Comparison of ENCODE assay signal across 24 mouse cellular contexts in genomic region chr4:152990266-152990665, GRCm38 (mm10).
"Had no signal": no experiment of that assay in that cellular context is flagged by ENCODE, and none has a peak within 500 bp of the region (broad histone marks: within the 10 kb centered on the region; RNA-seq: fewer than 3 reads in every experiment).

No protein-coding gene starts in this region.

- H3K4me1 ChIP-seq: intestine, embryonic 15.5 days; limb, embryonic 12.5 days; limb, embryonic 15.5 days had no signal

- H3K4me3 ChIP-seq: intestine, embryonic 15.5 days; left cerebral cortex, adult 2 months; limb, embryonic 12.5 days; limb, embryonic 15.5 days; midbrain, embryonic 12.5 days; neural tube, embryonic 12.5 days had no signal

- H3K4me2 ChIP-seq: intestine, embryonic 15.5 days; limb, embryonic 12.5 days; limb, embryonic 15.5 days; liver, embryonic 11.5 days; lung, embryonic 14.5 days; midbrain, embryonic 12.5 days; neural tube, embryonic 12.5 days had no signal

- H3K27me3 ChIP-seq: intestine, embryonic 15.5 days; limb, embryonic 15.5 days had no signal

- ATAC-seq: liver, postnatal 0 days; lung, postnatal 0 days; midbrain, embryonic 16.5 days had no signal

- H3K9me3 ChIP-seq: intestine, embryonic 15.5 days; limb, embryonic 12.5 days; limb, embryonic 15.5 days; midbrain, embryonic 12.5 days; neural tube, embryonic 12.5 days had no signal

- H3K9ac ChIP-seq: intestine, embryonic 15.5 days; limb, embryonic 12.5 days; limb, embryonic 15.5 days; liver, embryonic 14.5 days; liver, postnatal 0 days; lung, embryonic 14.5 days; midbrain, embryonic 12.5 days; neural tube, embryonic 12.5 days had no signal

- H3K27ac ChIP-seq: intestine, embryonic 15.5 days; left cerebral cortex, adult 2 months; limb, embryonic 12.5 days; limb, embryonic 15.5 days; liver, embryonic 14.5 days; macrophage; midbrain, embryonic 12.5 days; neural tube, embryonic 12.5 days; stomach, postnatal 0 days had no signal

- DNase-seq: kidney, adult 11 months; kidney, adult 8-10 months; kidney, postnatal 36 days; layer of hippocampus, postnatal 36 days; left cerebral cortex, postnatal 4 days; liver, postnatal 0 days; lung, embryonic 14.5 days; right cerebral cortex, adult 18-20 months; right cerebral cortex, postnatal 14 days; right cerebral cortex, postnatal 4 days; thymus, adult 2 months; thymus, postnatal 14 days had no signal

- H3K36me3 ChIP-seq: intestine, embryonic 15.5 days; limb, embryonic 12.5 days; limb, embryonic 15.5 days; midbrain, embryonic 12.5 days; neural tube, embryonic 12.5 days had no signal
